Mouse (Mus musculus): ENCODE data around the gene Rtn1.

GRCm38 (mm10) chr12:72213554-72213953, 195.3 kb downstream of the Rtn1 start:
- TF ChIP-seq CTCF (IDR thresholded peaks at IDR 0.05; ENCODE audit: insufficient read depth, low read depth, low read length) (no peak), POLR2A (IDR thresholded peaks at IDR 0.05; ENCODE audit: insufficient read depth, low read depth, low read length) (no peak)

Measured in olfactory bulb, adult 2 months (tissue).